Mouse (Mus musculus) bone marrow macrophage, adult 2 months (primary cell): ENCODE measurements around the gene Gcc2.

Source experiments
- CTCF ChIP-seq: IDR thresholded peaks from 2 replicates; pipeline ENCODE4 v1.5.1; 2012; ENCODE audit warnings: low read depth, mild to moderate bottlenecking, low read length, moderate library complexity
- POLR2A ChIP-seq: IDR thresholded peaks from 2 replicates; pipeline ENCODE4 v1.6.1; 2012; ENCODE audit warnings: mild to moderate bottlenecking, low read depth, low read length, borderline replicate concordance

GRCm38 (mm10) chr10:58338590-58338989, 83.3 kb downstream of the Gcc2 start:
- no peak for TF ChIP-seq CTCF
- TF ChIP-seq POLR2A = no peak
